Comparison of ENCODE assay signal across 17 mouse cellular contexts in genomic region chr10:99891899-99892298, GRCm38 (mm10).
"Had no signal": no experiment of that assay in that cellular context is flagged by ENCODE, and none has a peak within 500 bp of the region (broad histone marks: within the 10 kb centered on the region; RNA-seq: fewer than 3 reads in every experiment).

No protein-coding gene starts in this region.

- H3K4me1 ChIP-seq: lung, embryonic 15.5 days; megakaryocyte, embryonic 14.5 days; midbrain, embryonic 13.5 days; midbrain, embryonic 15.5 days; neural tube, embryonic 12.5 days had no signal

- H3K27me3 ChIP-seq: lung, embryonic 15.5 days; megakaryocyte, embryonic 14.5 days; midbrain, embryonic 13.5 days; midbrain, embryonic 15.5 days; neural tube, embryonic 12.5 days had no signal

- ATAC-seq: liver, postnatal 0 days; lung, postnatal 0 days; midbrain, embryonic 13.5 days; midbrain, embryonic 15.5 days had no signal

- H3K4me3 ChIP-seq: lung, embryonic 15.5 days; megakaryocyte, embryonic 14.5 days; midbrain, embryonic 13.5 days; midbrain, embryonic 15.5 days; neural tube, embryonic 12.5 days had no signal

- DNase-seq: liver, postnatal 0 days; lung, adult 2 months; lung, postnatal 14 days; lung, postnatal 36 days; right cerebral cortex, postnatal 14 days; spleen, adult 18-20 months; thymus, adult 2 months; thymus, postnatal 25 days; thymus, postnatal 4 days had no signal

- H3K4me2 ChIP-seq: lung, embryonic 15.5 days; midbrain, embryonic 11.5 days; midbrain, embryonic 13.5 days; midbrain, embryonic 15.5 days; neural tube, embryonic 12.5 days had no signal

- H3K27ac ChIP-seq: lung, embryonic 15.5 days; macrophage; midbrain, embryonic 13.5 days; midbrain, embryonic 15.5 days; neural tube, embryonic 12.5 days had no signal

- H3K36me3 ChIP-seq: lung, embryonic 15.5 days; midbrain, embryonic 13.5 days; midbrain, embryonic 15.5 days; neural tube, embryonic 12.5 days had no signal

- H3K9ac ChIP-seq: liver, postnatal 0 days; lung, embryonic 15.5 days; midbrain, embryonic 13.5 days; midbrain, embryonic 15.5 days; neural tube, embryonic 12.5 days had no signal

- H3K9me3 ChIP-seq: lung, embryonic 15.5 days; megakaryocyte, embryonic 14.5 days; midbrain, embryonic 13.5 days; midbrain, embryonic 15.5 days; neural tube, embryonic 12.5 days had no signal
